Mouse (Mus musculus) midbrain, embryonic 11.5 days (tissue): ENCODE results near the gene Plxna3. TPM values are rescaled to one million over a fixed set of nuclear protein-coding genes. Genes with fewer than 3 reads are reported as not detected.
A peak's percentile ranks its signal among the peaks of the same experiment; 100 is the strongest.

Experiments
- ATAC-seq: fragments of 200-750 bp; cut with Nextera tagmentation; 2 replicates; pipeline ENCODE4 v1.8.0; 2017; ENCODE audit warnings: moderate TSS enrichment, moderate library complexity; ENCODE audit not compliant: low FRiP score
- DNase-seq: peaks from one replicate; pipeline ENCODE4 v3.0.0; 2015; ENCODE audit warnings: low spot score; ENCODE audit errors: missing footprints
- H3K27ac ChIP-seq: fragments of 300-500 bp; sonication (generic); 2 replicates; pipeline ENCODE4 v1.5.1; 2014; ENCODE audit warnings: low read depth, low read length
- H3K27me3 ChIP-seq: fragments of 300-500 bp; sonication (generic); 2 replicates; pipeline ENCODE4 v1.6.1; 2014; ENCODE audit warnings: mild to moderate bottlenecking, low read length, moderate library complexity, mixed read lengths; ENCODE audit not compliant: control insufficient read depth, insufficient read depth
- H3K36me3 ChIP-seq: fragments of 300-500 bp; sonication (generic); 2 replicates; pipeline ENCODE4 v1.6.1; 2014; ENCODE audit warnings: mild to moderate bottlenecking, low read length, moderate library complexity, mixed read lengths; ENCODE audit not compliant: control insufficient read depth, insufficient read depth
- H3K4me1 ChIP-seq: fragments of 300-500 bp; sonication (generic); 2 replicates; pipeline ENCODE4 v1.6.1; 2014; ENCODE audit warnings: low read length; ENCODE audit not compliant: control insufficient read depth, insufficient read depth
- H3K4me2 ChIP-seq: fragments of 300-500 bp; sonication (generic); 2 replicates; pipeline ENCODE4 v1.6.1; 2014; ENCODE audit warnings: mild to moderate bottlenecking, moderate library complexity
- H3K4me3 ChIP-seq: fragments of 300-500 bp; sonication (generic); 2 replicates; pipeline ENCODE4 v1.5.1; 2014; ENCODE audit warnings: low read depth, low read length
- H3K9ac ChIP-seq: fragments of 300-500 bp; sonication (generic); 2 replicates; pipeline ENCODE4 v1.6.1; 2014; ENCODE audit warnings: low read length
- H3K9me3 ChIP-seq: fragments of 300-500 bp; sonication (generic); 2 replicates; pipeline ENCODE4 v1.6.1; 2016; ENCODE audit warnings: low read length; ENCODE audit not compliant: control insufficient read depth
- WGBS: fragments of 180-500 bp; shearing (Covaris S2); extraction: QIAGEN DNeasy Blood & Tissue Kit; methylation state at CpG from one replicate; pipeline ENCODE4 v1.1.7; 2014; 5-methylcytosine and 5-hydroxymethylcytosine counted together
- polyA plus RNA-seq: library from polyadenylated mRNA; unstranded; fragments of >200 nt; fragmentation: Nextera tagmentation; extraction: Ambion mirVana; gene quantifications from 2 replicates; pipeline ENCODE4 v1.2.1, GENCODE M21; 2014

Gene Plxna3
- polyA plus RNA-seq: 13.7 and 19.8 TPM in 2 replicates

- DNase-seq: peak; percentile 96
- peaks cover 8% of the 10 kb centered on the region; the same call in 1 of the 2 replicates for H3K4me1 ChIP-seq
- H3K27ac ChIP-seq: peak within 1 kb of the TSS; percentile 73
- no peaks in the 10 kb centered on the region for H3K27me3 ChIP-seq
- no peaks in the 10 kb centered on the region for H3K36me3 ChIP-seq
- peak within 1 kb of the TSS; percentile 43 for H3K4me3 ChIP-seq
- peak; percentile 95 for ATAC-seq
- peak within 1 kb of the TSS; percentile 60 for H3K4me2 ChIP-seq
- no peaks in the 10 kb centered on the region for H3K9me3 ChIP-seq
- H3K9ac ChIP-seq: peak within 1 kb of the TSS; percentile 71
- WGBS: 17% methylated on average over 14 of the region's 30 CpGs
Measured at GRCm38 (mm10) chrX:74328725-74329161, at the start of gene Plxna3. Plxna3 (plus strand) TSS chrX:74329066.

GRCm38 (mm10) chrX:74281041-74281731, 47.7 kb upstream of the Plxna3 start:
- Histone ChIP-seq H3K27me3 (no peaks in the 10 kb centered on the region), H3K9ac (peak overlapping the region; percentile 61), H3K4me2 (peak overlapping the region; percentile 69), H3K36me3 (no peaks in the 10 kb centered on the region), H3K27ac (no peak overlapping the region), H3K4me3 (peak overlapping the region; percentile 55), H3K9me3 (no peaks in the 10 kb centered on the region), H3K4me1 (no peaks in the 10 kb centered on the region)
- ATAC-seq (no peak), DNase-seq (no peak)
- 15% methylated on average over 14 of the region's 14 CpGs for WGBS

DNA sequence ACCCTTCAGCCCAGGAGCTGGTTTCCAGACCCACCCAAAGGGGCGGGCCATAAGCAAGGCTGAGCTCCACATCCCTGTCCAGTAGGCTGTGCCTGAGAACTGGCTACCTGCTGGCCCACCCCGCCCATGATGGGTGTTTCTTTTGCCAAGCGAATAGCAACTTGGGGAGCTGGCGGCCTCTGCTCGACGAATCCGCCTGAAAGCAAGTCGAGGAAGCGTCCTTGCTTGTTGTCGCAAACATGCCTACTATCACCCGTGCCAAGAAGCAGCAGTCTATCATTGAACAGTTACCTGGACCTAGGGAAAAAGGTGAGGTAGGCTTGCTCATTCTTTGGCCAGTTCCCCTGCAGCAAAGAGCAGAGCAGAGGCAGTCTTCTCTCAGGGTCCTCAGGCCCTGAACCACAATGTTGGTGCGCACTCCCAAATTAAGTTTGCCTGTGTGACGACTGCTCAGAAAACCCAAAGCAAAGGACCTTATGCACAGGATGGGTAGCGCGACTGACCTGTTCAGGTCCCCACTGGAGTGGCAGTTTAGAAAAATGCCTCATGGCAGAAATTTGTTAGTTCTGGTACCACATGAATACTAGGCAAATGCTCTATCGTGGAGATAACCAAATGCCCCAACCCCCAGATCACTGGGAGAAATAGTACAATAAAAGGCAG, 47.0 kb upstream of the Plxna3 start, which contains the start of the genes Taz and Dnase1l1:
Gene Taz, plus strand, starts transcription at position 181 of the 663 bp plus-strand sequence.
Gene Dnase1l1, minus strand, starts transcription at position 606 of the 663 bp plus-strand sequence.
- Histone ChIP-seq H3K9me3 (no peaks in the 10 kb centered on the region), H3K4me2 (peak within 1 kb of the TSS; percentile 69), H3K9ac (peak within 1 kb of the TSS; percentile 71), H3K27me3 (no peaks in the 10 kb centered on the region), H3K36me3 (no peaks in the 10 kb centered on the region), H3K4me1 (no peaks in the 10 kb centered on the region), H3K4me3 (peak within 1 kb of the TSS; percentile 55), H3K27ac (no peak within 1 kb of the TSS)
- WGBS: 14% methylated on average over 16 of the region's 16 CpGs
- peak; percentile 65 for ATAC-seq
- peak; percentile 82 for DNase-seq

- 17% methylated on average over 39 of the region's 39 CpGs for WGBS
- Histone ChIP-seq H3K4me2 (peak overlapping the region; percentile 69), H3K27me3 (no peaks in the 10 kb centered on the region), H3K4me3 (peak overlapping the region; percentile 55), H3K27ac (no peak overlapping the region), H3K4me1 (no peaks in the 10 kb centered on the region), H3K9me3 (no peaks in the 10 kb centered on the region), H3K9ac (peak overlapping the region; percentile 71), H3K36me3 (no peaks in the 10 kb centered on the region)
- peak; percentile 96 for DNase-seq
- ATAC-seq: peak; percentile 84
Measured at GRCm38 (mm10) chrX:74282395-74283091, 46.3 kb upstream of the Plxna3 start.

GRCm38 (mm10) chrX:74283092-74283437, 45.8 kb upstream of the Plxna3 start:
- ATAC-seq (peak; percentile 31; the same call in 1 of the 2 replicates), DNase-seq (no peak)
- Histone ChIP-seq H3K9ac (peak overlapping the region; percentile 71), H3K27ac (no peak overlapping the region), H3K4me1 (no peaks in the 10 kb centered on the region), H3K4me3 (peak overlapping the region; percentile 55), H3K9me3 (no peaks in the 10 kb centered on the region), H3K27me3 (no peaks in the 10 kb centered on the region), H3K36me3 (no peaks in the 10 kb centered on the region), H3K4me2 (peak overlapping the region; percentile 69)
- WGBS: 37% methylated on average over 5 of the region's 5 CpGs

- Histone ChIP-seq H3K27me3 (no peaks in the 10 kb centered on the region), H3K4me2 (no peak overlapping the region), H3K27ac (no peak overlapping the region), H3K9ac (no peak overlapping the region), H3K4me3 (no peak overlapping the region), H3K36me3 (no peaks in the 10 kb centered on the region), H3K9me3 (no peaks in the 10 kb centered on the region), H3K4me1 (peaks cover 2% of the 10 kb centered on the region; the same call in 1 of the 2 replicates)
- ATAC-seq (no peak), DNase-seq (no peak)
- WGBS: 78% methylated on average over 4 of the region's 4 CpGs
Measured at GRCm38 (mm10) chrX:74293431-74293830, 35.4 kb upstream of the Plxna3 start.

DNA sequence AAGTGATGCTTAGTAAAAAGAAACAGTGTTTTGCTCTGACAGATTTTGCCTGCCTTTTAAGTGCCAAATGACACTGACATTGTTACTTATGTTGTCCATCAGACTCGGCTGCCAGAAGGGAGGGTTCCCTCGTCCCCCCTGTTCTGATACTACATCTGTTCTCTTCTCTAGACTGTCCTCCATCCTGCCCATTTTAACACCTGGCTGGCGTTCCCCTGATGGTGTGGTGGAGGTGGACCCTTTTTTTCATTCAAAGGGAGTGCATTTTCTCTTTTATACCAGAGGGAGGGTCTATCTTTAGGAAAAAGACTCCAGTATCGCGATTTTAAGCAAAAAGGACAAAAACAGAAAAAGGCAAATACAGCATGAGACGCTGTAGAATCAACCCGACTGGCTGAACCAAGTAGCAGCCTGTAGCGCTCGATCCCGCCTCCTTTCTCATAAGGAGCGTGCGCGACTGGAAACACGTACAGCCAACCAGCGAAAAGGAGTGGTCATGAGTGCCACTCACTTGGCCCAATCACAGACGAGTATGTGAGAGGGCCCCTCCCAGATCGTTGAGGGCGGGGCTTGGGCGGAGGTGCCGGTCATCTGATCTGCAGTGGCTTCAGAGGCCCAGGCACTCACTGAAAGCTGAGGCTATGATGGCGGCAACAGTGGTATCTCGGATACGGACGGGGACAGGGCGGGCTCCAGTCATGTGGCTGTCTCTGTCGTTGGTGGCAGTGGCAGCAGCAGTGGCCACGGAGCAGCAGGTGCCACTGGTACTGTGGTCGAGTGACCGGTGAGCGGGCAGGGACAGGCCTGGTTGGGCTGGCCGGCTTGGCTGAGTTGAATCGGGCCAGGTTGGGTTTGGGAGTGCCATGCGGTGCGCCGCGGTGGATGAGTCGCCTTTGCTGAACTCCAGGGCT, 32.1 kb upstream of the Plxna3 start, which contains the start of gene Atp6ap1:
Gene Atp6ap1, plus strand, starts transcription at position 560 of the 911 bp plus-strand sequence.
- Histone ChIP-seq H3K4me3 (peak within 1 kb of the TSS; percentile 62), H3K4me1 (peaks cover 2% of the 10 kb centered on the region; the same call in 1 of the 2 replicates), H3K4me2 (peak within 1 kb of the TSS; percentile 60), H3K9me3 (no peaks in the 10 kb centered on the region), H3K27me3 (no peaks in the 10 kb centered on the region), H3K27ac (no peak within 1 kb of the TSS), H3K36me3 (no peaks in the 10 kb centered on the region; the same call in 1 of the 2 replicates), H3K9ac (peak within 1 kb of the TSS; percentile 76)
- 17% methylated on average over 37 of the region's 37 CpGs for WGBS
- DNase-seq (peak; percentile 97), ATAC-seq (peak; percentile 98)

DNA sequence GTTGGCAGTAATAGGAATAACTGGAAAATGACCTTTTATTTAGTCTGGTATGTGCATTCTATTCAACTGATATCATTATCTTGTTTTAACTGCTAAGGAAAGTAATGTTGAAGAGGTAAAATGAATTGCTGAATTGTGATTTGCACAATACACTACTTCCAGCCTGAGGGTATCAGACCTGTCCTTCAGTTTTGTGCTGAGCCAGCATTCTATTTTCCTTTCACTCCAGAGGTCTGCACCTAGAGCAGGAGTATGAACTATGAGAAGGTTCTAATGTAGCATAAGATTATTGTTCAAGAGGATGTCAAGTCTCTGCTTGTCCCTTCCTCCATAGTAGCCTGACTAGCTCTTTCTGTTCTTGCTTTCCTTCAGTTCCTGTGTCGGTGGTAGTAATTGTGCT, 30.5 kb upstream of the Plxna3 start:
- Histone ChIP-seq H3K4me3 (no peak overlapping the region), H3K9me3 (no peaks in the 10 kb centered on the region), H3K36me3 (no peaks in the 10 kb centered on the region; the same call in 1 of the 2 replicates), H3K27me3 (no peaks in the 10 kb centered on the region), H3K4me1 (peaks cover 2% of the 10 kb centered on the region; the same call in 1 of the 2 replicates), H3K4me2 (no peak overlapping the region), H3K27ac (no peak overlapping the region), H3K9ac (no peak overlapping the region)
- DNase-seq (no peak), ATAC-seq (no peak)
- 95% methylated on average over 1 of the region's 1 CpGs for WGBS
